Mouse (Mus musculus): ENCODE measurements around the gene Ston1.

Gene Ston1

DNA sequence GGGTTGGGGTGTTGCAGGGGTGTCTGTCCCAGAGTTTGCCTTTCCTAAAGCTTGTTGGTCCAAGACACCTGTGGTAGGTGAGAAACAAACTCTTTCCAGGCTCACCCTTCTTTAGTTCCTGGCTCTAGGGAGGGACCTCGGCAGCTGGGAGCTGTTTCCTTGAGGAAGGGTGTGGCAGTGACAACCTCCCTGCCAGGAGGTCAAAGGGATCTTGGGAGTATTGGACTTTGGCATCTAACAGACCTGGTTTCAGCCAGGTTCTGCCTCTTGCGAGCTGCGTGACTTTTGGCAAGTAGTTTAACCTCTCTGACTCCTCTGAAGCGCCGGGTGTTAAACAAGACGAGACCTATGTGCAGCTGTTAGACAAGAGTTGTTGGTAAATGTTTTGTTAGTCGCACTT is 29.7 kb downstream of the Ston1 start:
- DNase-seq: no peak

DNA sequence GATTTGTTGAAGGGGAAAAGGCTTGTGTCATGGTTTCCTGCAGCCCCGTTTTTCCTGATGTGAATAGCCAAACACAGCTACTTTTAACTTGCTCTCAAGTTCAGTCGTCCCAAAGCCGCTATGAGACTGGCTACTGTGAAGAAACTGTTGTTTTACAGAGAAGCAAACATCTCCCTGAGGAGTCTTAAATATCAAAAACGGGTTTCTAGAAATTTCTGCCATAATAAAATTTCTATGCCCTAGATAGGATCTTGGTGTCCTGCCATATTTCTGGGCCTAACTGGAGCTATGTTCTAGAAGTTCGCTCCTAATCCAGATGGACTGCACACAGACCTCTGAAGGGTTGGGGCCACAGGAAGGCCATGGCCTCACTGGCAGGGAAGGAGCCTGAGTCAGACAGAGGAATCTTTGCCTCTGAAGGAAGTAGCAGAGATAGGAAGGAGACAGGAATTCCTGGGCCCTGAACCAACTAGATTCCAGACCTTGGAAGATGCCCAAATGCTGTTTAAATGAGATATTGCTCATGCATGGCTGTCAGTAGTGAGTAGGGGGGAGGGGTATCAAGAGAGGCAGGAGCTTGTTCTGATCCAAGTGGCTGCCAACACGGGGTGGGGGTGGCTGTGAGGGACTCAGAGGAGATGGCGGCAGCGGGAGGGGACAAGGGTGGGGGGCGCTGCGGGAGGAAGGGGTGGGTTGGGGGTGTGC is 31.3 kb downstream of the Ston1 start:
- peak in 1 of 2 experiments; percentile 17 for DNase-seq

- no peak for DNase-seq
Measured at GRCm38 (mm10) chr17:88629381-88629759, 31.9 kb downstream of the Ston1 start.

DNA sequence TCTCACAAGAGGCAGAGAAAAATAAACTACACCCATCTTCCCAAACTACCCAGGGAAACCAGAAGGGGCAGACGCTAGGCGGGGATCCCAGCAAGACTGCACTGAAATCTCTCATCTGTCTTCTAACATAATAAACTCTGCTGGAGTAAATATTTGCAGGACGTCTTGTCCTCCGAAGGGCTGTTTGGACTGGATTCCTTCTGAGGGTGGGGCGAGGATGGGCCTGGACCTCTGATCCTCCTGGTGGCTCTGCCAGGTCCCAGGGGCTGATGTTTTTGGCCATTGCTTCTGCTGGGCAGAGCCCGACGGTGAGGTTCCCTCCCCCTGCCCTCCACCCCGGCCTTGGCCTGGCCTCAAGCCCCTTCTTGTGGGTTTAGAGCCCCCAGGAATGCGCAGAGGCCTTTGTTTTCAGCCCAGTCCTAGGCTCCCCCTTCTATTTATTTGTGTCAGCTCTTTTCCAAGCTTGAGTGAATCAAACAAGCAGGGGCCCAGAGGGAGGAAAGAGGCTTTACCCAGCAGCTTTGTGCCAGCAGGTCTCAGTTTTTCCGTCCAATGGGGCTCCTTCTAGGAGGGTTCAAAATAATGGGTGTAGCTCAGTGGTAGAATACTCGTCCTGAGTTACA is 32.6 kb downstream of the Ston1 start:
- DNase-seq: peak in 1 of 2 experiments; percentile 13

DNA sequence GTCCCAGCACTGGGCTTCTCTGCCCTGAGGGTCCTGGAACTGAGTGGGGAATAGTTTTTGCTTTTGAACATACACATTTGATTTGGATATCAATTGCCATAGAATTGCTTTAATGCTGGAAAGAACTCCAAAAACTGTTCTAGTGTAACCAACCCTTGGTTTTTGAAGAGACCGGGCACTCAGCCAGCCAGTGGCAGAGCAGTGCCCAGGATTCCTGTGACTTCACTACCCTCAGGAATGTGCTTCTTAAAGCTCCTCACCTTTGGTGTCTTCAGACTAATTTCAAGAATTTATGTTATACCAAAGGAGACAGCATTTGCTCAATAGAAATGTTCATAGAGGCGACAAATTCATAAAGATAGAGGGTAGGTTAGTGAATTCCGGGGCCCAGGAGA is 33.1 kb downstream of the Ston1 start:
- DNase-seq: peak in 1 of 2 experiments; percentile 43

DNA sequence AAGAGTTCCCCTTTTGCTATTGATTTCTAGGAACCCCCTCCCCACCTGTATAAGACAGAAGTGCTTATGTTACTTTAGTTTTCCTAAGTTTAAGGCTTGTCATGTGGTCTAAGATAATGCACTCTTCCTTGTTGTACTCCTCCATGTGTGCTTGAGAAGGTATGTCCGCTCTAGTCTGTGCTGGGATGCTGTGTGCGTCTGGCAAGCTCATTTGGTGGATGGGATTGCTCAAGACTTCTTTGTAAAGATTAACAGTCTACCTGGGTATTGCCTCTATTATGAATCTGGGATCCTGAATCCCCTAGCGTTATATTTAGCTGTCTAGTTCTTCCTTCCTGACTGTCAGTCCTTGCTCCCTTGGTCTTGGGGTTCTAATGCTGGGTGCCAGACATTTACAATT is 35.1 kb downstream of the Ston1 start:
- no peak for DNase-seq

- DNase-seq: no peak
Measured at GRCm38 (mm10) chr17:88636076-88636475, 38.6 kb downstream of the Ston1 start.

DNA sequence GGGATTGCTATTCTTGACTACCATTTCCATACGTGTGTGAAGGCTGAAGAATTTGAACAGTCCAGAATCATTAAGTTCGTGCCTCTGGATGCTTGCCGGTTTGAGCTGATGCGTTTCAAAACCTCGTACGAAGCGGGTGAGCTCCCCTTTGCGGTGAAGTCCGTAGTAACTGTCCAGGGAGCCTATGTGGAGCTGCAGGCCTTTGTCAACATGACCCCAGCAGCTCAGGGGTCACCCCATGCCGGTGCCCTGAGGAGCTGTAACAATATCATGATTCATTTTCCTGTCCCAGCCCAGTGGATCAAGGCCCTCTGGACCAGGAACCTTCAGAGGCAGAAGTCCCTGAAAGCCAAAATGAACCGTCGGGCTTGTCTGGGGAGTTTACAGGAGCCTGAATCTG is 39.1 kb downstream of the Ston1 start:
- DNase-seq: no peak

DNA sequence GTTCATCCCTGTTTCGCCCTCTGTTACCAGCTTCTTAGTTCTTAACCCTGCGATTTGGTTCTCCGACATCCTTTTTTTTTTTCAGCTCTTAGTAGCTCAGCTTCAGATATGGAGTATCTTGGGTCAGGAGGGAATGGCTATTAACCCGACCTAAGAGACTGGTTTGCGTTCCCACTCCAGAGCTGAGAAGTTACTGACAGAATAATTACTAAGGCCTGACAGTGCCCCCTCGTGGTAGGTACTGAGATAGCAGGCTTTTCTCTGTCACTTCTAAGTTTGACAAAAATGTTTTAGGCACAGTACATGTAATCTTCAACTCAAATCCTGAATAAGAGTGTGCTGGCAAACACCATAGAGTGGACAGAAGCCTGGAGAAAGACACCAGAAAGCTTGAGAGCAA is 43.5 kb downstream of the Ston1 start:
- peak; percentile 71 to 83 for DNase-seq

DNA sequence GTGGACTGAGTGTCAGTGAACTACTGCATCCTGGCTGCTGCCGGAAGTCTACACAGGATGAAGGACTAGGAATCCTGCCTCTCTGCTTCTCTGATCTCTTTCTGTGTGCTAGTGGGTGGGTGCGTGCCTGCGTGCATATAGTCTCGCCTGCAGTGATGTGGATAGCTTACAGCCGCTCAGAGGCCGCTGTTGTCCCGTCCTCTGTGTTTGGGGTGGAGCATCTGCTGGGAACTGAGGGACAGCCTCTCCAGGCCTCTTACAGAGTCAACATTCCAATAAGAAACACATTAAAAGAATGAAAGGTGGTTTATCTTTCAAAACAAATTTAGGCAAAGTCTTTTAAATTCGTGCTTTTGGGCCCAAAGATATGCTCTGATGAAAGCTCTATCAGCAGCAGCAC is 44.4 kb downstream of the Ston1 start:
- no peak for DNase-seq

- no peak for DNase-seq
Measured at GRCm38 (mm10) chr17:88644876-88645275, 47.4 kb downstream of the Ston1 start.

DNA sequence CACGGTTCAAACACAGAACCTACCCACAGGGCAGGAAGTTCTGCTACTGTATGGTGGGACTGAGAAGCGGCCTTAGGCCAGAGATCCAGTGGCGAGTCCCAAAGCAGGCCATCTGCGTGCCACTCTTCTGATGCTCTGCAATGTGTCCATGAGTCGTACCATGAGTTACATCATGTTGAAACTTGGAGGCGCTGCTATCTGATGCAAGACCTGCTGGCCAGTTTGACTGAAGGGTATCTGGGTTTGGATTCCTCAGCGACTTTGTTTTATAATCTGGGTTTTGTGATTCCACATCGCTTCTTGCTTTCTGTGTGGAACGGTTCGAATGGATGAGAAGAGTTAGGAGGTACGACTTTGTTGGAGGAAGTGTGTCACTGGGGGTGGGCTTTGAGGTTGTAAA is 47.8 kb downstream of the Ston1 start:
- DNase-seq: no peak

DNA sequence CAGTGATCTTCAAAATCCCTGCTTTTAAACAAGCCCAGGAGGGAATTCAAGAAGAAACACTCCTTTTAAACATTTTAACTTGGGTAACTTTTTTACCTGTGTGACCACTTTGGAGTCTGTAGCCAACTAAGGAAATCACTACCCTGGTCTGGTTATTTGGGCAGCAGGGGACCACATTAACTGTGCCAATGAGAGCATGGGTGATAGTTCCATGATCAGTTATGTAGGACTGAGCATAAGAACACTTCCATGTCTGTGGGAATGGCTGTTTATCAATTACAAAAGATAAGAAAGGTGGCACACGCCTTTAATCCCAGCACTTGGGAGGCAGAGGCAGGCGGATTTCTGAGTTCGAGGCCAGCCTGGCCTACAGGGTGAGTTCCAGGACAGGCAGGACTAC is 49.7 kb downstream of the Ston1 start:
- no peak for DNase-seq

DNA sequence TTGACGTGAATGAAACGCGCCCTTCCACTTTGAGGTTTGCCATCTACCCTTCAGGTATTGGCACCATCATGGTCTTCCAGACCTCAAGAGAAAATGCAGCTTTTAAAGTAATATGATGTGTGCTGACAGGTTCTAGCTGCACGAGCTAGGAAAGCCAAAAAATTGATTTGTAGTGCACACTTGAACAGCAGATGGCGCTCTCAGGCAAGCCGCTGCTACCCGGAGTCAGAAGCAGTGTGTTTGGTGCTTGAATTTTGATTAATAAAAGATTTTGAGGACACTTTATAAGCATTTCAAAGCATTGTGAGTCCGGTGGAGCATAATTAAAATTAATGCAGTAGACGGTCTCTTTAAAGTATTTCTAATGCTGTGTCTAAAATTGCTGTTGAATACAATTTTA is 54.5 kb downstream of the Ston1 start:
- DNase-seq: peak; percentile 79 to 87

GRCm38 (mm10) chr17:88652702-88653374 is 55.4 kb downstream of the Ston1 start:
- peak; percentile 89 to 93 for DNase-seq

- DNase-seq: no peak
Measured at GRCm38 (mm10) chr17:88653375-88653769, 55.9 kb downstream of the Ston1 start.

DNA sequence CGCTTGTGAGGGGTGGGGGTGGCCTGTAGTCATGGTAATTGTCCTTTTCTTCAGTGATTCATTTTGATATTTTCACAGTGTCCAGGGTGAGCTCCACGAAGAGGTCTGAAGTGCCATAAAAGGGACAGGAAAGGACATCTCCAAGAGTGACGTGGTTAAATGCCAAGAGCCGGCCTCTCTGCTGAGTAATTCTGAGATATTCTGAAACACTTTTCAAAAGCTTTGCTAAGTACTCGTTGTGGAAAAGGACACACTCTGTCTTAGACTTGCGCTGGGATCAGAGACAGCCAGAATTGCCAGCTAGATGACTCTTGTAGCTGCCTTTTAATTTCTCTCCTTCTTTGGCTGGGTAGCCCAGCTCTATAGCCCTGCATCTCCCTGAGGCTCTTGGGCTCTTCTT is 61.0 kb downstream of the Ston1 start:
- DNase-seq: no peak

GRCm38 (mm10) chr17:88666076-88666475 is 68.6 kb downstream of the Ston1 start:
- peak in 1 of 2 experiments; percentile 24 for DNase-seq

GRCm38 (mm10) chr17:88668452-88668851 is 71.0 kb downstream of the Ston1 start, which contains the start of gene Gtf2a1l:
TSS of gene Gtf2a1l (plus strand) at chr17:88668660.
- DNase-seq: peak; percentile 60 to 73

DNA sequence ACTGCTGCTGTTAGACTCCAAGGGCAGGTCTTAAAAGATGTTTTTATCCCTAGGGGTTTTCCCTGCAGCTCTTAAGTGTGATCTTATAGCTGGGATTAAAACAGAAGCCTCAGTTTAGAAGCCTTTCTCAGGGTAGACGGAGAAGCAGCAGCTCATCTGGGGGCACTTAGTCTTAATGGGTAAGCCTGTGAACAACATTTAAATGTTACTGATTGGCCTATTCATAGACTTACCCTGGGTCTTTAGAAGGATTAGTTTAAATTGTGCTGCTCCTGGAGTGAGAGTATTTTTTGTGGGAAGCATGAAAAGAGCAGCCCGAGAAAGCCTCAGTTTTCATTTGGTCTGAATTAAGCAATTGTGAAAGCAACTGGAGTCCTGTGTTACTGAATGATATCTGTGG is 72.4 kb downstream of the Ston1 start:
- DNase-seq: no peak

DNA sequence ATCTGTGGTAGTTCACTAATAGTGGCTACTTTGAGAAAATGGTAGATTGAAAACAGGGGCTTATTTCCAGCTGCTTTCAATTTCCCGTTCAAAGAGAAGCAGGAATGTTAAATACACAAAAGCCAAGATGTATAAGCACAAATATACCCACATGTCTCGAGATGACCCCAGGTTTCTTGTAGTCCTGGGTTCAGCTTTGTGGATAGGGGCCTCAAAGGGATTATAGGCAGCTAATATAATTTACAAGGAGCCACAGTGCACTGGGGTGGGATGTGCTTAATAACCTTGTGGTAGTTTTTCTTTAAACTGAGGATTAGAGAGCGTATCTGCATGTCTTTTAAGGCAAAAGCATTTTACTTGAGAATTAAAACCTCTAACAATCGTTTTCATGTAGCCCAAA is 73.3 kb downstream of the Ston1 start:
- no peak for DNase-seq

- DNase-seq: no peak
Measured at GRCm38 (mm10) chr17:88675310-88676309, 78.1 kb downstream of the Ston1 start.

- DNase-seq: peak; percentile 8 to 31
Measured at GRCm38 (mm10) chr17:88688226-88688625, 90.7 kb downstream of the Ston1 start.

Data from cerebellum, postnatal 25 days (tissue).